Mouse (Mus musculus) myocyte (in vitro differentiated cells): ENCODE data around the gene Gins3. TPM values are rescaled to one million over a fixed set of nuclear protein-coding genes. Genes with fewer than 3 reads are reported as not detected.

Experiments used
- H3K27me3 ChIP-seq: one replicate; pipeline ENCODE4 v1.6.1; 2011; ENCODE audit not compliant: control insufficient read depth, insufficient read depth, insufficient read length
- H3K36me3 ChIP-seq: one replicate; pipeline ENCODE4 v1.6.1; 2011; ENCODE audit not compliant: control insufficient read depth, insufficient read depth
- H3K4me2 ChIP-seq: one replicate; pipeline ENCODE4 v1.6.1; 2011; ENCODE audit warnings: low read depth, control low read depth
- H3K4me3 ChIP-seq: one replicate; pipeline ENCODE4 v1.5.1; 2011; ENCODE audit warnings: mild to moderate bottlenecking, control low read depth, moderate library complexity
- H3K79me2 ChIP-seq: one replicate; pipeline ENCODE4 v1.6.1; 2011; ENCODE audit not compliant: control insufficient read depth, insufficient read depth
- H3ac ChIP-seq: one replicate; pipeline ENCODE4 v1.6.1; 2011; ENCODE audit not compliant: control insufficient read depth, insufficient read length
- CEBPB ChIP-seq: IDR thresholded peaks from 2 replicates; pipeline ENCODE4 v1.6.1; 2011; ENCODE audit warnings: mild to moderate bottlenecking, moderate library complexity; ENCODE audit not compliant: poor library complexity, insufficient read depth, severe bottlenecking
- E2F4 ChIP-seq: IDR thresholded peaks from one replicate; pipeline ENCODE4 v1.6.1; 2011; ENCODE audit warnings: mild to moderate bottlenecking, control low read depth, moderate library complexity; ENCODE audit not compliant: insufficient read depth
- MAX ChIP-seq: IDR thresholded peaks from one replicate; pipeline ENCODE4 v1.6.1; 2011; ENCODE audit warnings: low read depth, mild to moderate bottlenecking, control low read depth
- MYOD1 ChIP-seq, 3 experiments: IDR thresholded peaks; one replicate each; pipeline ENCODE4 v1.6.1; 2011; ENCODE audit warnings: control low read depth in 2 of 3, low read depth in 2 of 3, mild to moderate bottlenecking in 2 of 3, moderate library complexity in 1 of 3; ENCODE audit not compliant: insufficient read length in 2 of 3, control insufficient read depth in 1 of 3
- MYOG ChIP-seq, 3 experiments: IDR thresholded peaks; one replicate each; pipeline ENCODE4 v1.6.1; 2011; ENCODE audit warnings: control low read depth in 2 of 3, low read depth in 2 of 3, mild to moderate bottlenecking in 2 of 3; ENCODE audit not compliant: insufficient read length in 2 of 3, control insufficient read depth in 1 of 3, insufficient read depth in 1 of 3
- POLR2A ChIP-seq: IDR thresholded peaks from one replicate; pipeline ENCODE4 v1.6.1; 2011; ENCODE audit warnings: low read depth, mild to moderate bottlenecking, control low read depth, moderate library complexity; ENCODE audit not compliant: insufficient read length
- POLR2AphosphoS2 ChIP-seq: IDR thresholded peaks from one replicate; pipeline ENCODE4 v1.6.1; 2011; ENCODE audit warnings: low read depth, control low read depth; ENCODE audit not compliant: insufficient read length
- REST ChIP-seq: IDR thresholded peaks from one replicate; pipeline ENCODE4 v1.6.1; 2011; ENCODE audit warnings: mild to moderate bottlenecking, control low read depth, moderate library complexity; ENCODE audit not compliant: insufficient read depth, insufficient read length
- SRF ChIP-seq: IDR thresholded peaks from one replicate; pipeline ENCODE4 v1.6.1; 2011; ENCODE audit warnings: low read depth; ENCODE audit not compliant: control insufficient read depth, insufficient read length
- TCF12 ChIP-seq: IDR thresholded peaks from one replicate; pipeline ENCODE4 v1.6.1; 2011; ENCODE audit warnings: mild to moderate bottlenecking, control low read depth; ENCODE audit not compliant: poor library complexity, insufficient read depth, severe bottlenecking
- TCF3 ChIP-seq: IDR thresholded peaks from one replicate; pipeline ENCODE4 v1.6.1; 2011; ENCODE audit warnings: low read depth, control low read depth; ENCODE audit not compliant: insufficient read length
- USF1 ChIP-seq: IDR thresholded peaks from one replicate; pipeline ENCODE4 v1.6.1; 2011; ENCODE audit warnings: low read depth, mild to moderate bottlenecking, control low read depth, moderate library complexity
- polyA plus RNA-seq: library from polyadenylated mRNA; unstranded; fragments of >200 nt; fragmentation: generic; extraction: Trizol; gene quantifications from one replicate; pipeline ENCODE4 v1.2.1, GENCODE M21; 2012; ENCODE audit warnings: missing spikeins

The Gins3 gene
- polyA plus RNA-seq, 1 experiment: 2.0 TPM

DNA sequence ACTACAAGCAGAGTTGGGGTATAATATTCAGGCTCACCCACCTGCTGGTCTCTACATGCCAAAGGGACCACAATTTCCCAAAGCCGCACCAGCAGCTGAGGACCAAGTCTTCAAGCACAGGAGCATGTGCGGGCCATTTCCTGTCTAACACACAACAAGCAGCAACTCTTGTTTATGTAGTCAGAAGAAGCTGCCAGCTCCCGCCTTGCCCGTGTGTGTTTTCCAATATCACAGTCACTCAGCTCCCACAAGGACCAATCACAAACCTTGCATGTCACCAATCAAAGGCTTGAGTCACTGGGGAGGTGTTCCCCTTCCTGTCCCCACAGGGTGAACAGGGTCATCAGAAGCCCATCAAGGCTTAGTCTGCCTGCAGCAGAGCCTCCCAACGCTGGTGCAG, 20.1 kb downstream of the Gins3 start:
- no peak overlapping the region for H3K4me2 ChIP-seq
- TF ChIP-seq MYOD1 (IDR thresholded peaks at IDR 0.05; ENCODE audit: control insufficient read depth in 1 of 3, insufficient read length in 2 of 3, low read depth in 2 of 3) (no peak), MYOG (IDR thresholded peaks at IDR 0.05; ENCODE audit: control insufficient read depth in 1 of 3, insufficient read depth in 1 of 3, insufficient read length in 2 of 3, low read depth in 2 of 3) (no peak), E2F4 (no peak), CEBPB (no peak), POLR2A (no peak), REST (no peak), TCF3 (no peak), MAX (no peak)
- H3ac ChIP-seq: no peak overlapping the region
- no peaks in the 10 kb centered on the region for H3K36me3 ChIP-seq
- H3K4me3 ChIP-seq: no peak overlapping the region
- H3K79me2 ChIP-seq: no peaks in the 10 kb centered on the region
- no peaks in the 10 kb centered on the region for H3K27me3 ChIP-seq

DNA sequence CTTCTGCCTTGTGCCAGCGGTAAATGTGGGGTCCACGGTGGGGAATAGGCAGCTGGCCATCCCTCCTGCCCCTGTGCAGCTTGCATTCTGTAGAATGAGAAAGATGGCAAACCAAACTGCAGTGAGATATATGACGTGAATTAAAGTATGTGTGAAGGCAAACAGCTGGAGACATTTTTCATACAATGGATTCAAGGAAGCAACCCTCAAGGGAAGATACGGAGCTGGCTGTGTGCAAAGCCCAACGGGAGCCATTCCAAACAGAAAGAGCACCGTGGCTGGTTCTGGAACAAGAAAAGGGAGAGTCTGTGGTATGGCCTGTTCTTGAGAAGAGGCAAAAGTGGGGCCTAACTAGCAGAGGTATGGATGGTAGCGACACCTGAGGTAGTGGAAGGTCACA, 22.6 kb downstream of the Gins3 start:
- H3K4me3 ChIP-seq: no peak overlapping the region
- H3K27me3 ChIP-seq: no peaks in the 10 kb centered on the region
- H3ac ChIP-seq: no peak overlapping the region
- no peaks in the 10 kb centered on the region for H3K36me3 ChIP-seq
- H3K79me2 ChIP-seq: no peaks in the 10 kb centered on the region
- H3K4me2 ChIP-seq: no peak overlapping the region
- no peak for TF ChIP-seq TCF3

DNA sequence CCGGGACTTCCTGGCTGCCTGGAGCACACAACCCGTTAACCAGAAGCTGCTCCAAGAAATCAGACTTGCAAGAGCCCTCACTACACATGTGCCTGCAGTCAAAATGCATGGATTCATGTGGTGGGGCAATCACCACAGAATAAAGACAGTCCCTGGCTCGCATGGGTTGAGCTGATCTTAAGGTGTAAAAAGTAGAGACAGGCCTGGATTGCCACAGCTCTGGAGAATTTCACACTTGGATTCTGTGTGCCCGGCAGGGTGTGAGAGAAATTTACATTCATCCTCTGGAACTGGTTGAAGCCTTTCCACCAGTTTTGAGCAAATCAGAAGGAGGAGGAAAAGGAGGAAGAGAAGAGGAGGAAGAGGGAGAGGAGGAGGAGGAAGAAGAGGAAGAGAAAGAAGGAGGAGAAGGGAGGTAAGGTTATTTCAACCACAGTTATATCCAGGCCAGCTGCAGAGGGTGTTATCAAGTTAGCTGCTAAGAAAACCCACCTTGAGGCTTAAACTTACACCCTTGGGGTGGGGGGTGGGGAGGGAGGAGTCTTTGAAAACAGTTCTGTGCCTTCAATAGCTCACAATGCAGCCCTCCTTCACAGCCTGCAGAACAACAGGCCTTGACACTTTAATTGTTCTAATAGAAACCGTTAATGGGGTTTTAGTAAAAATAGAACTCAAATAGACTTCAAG, 23.2 kb downstream of the Gins3 start:
- H3K4me2 ChIP-seq: no peak overlapping the region
- no peaks in the 10 kb centered on the region for H3K36me3 ChIP-seq
- no peaks in the 10 kb centered on the region for H3K27me3 ChIP-seq
- no peaks in the 10 kb centered on the region for H3K79me2 ChIP-seq
- H3K4me3 ChIP-seq: no peak overlapping the region
- H3ac ChIP-seq: no peak overlapping the region
- TF ChIP-seq REST: no peak
- TF ChIP-seq CEBPB: no peak
- no peak for TF ChIP-seq MYOD1 (IDR thresholded peaks at IDR 0.05; ENCODE audit: control insufficient read depth in 1 of 3, insufficient read length in 2 of 3, low read depth in 2 of 3)
- no peak for TF ChIP-seq MYOG (IDR thresholded peaks at IDR 0.05; ENCODE audit: control insufficient read depth in 1 of 3, insufficient read depth in 1 of 3, insufficient read length in 2 of 3, low read depth in 2 of 3)
- no peak for TF ChIP-seq USF1
- TF ChIP-seq SRF: no peak
- TF ChIP-seq E2F4: no peak
- no peak for TF ChIP-seq MAX

DNA sequence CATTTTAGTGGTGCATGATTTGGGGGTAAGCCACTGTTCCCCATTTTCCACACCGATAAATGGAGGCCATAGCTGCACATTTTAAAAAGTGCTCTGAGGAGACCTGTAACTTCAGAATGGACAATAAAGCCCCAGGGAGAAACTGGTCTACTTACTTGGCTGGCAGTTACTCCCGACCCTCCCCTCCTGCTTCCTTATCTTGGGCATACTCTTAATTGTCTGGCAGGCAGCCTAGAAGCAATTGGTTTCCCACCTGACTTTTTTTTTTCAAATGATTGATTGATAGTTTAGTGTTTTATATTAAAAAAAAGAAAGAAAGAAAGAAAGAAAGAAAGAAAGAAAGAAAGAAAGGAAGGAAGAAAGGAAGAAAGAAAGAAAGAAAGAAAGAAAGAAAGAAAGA, 24.3 kb downstream of the Gins3 start:
- Histone ChIP-seq H3K4me3 (no peak overlapping the region), H3K36me3 (no peaks in the 10 kb centered on the region), H3K79me2 (no peaks in the 10 kb centered on the region), H3K4me2 (no peak overlapping the region), H3ac (no peak overlapping the region), H3K27me3 (no peaks in the 10 kb centered on the region)
- TF ChIP-seq MYOD1 (IDR thresholded peaks at IDR 0.05; ENCODE audit: control insufficient read depth in 1 of 3, insufficient read length in 2 of 3, low read depth in 2 of 3) (no peak), TCF3 (no peak), SRF (no peak), POLR2A (no peak), USF1 (no peak), POLR2AphosphoS2 (no peak), MAX (no peak), REST (no peak), E2F4 (no peak), CEBPB (no peak), MYOG (IDR thresholded peaks at IDR 0.05; ENCODE audit: control insufficient read depth in 1 of 3, insufficient read depth in 1 of 3, insufficient read length in 2 of 3, low read depth in 2 of 3) (no peak), TCF12 (no peak)

DNA sequence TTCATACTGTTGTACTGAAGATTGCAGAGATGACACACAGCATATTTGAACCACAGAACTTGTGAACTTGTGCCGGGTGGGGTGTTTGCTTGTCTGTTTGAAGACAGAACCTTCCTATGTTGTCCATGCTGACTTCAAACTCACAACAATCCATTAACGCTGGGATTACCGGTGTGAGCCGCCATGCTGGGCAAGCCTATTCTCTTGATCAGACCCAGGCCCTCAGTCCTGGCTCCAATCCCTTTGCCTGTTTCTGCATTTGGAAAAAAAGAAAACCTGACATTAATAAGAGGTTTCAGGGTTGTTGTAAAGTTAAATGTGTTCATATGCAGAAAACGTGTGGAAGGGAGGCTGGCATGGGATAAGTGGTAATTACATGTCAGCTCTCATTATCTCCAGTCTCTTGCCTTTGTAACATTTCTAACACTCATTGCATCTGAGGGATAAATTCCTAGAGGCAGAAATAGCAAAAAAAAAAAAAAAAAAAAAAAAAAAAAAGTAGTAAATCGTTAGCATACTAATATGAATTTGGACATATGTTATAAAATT, 27.2 kb downstream of the Gins3 start:
- no peak for TF ChIP-seq MAX
- no peak for TF ChIP-seq SRF
- no peak for TF ChIP-seq TCF3
- TF ChIP-seq TCF12: no peak
- no peak for TF ChIP-seq E2F4
- no peak for TF ChIP-seq MYOD1 (IDR thresholded peaks at IDR 0.05; ENCODE audit: control insufficient read depth in 1 of 3, insufficient read length in 2 of 3, low read depth in 2 of 3)
- no peak for TF ChIP-seq POLR2AphosphoS2
- no peak for TF ChIP-seq REST
- no peak for TF ChIP-seq POLR2A
- TF ChIP-seq CEBPB: no peak
- no peak overlapping the region for H3K4me2 ChIP-seq
- H3K4me3 ChIP-seq: no peak overlapping the region
- no peaks in the 10 kb centered on the region for H3K79me2 ChIP-seq
- no peaks in the 10 kb centered on the region for H3K27me3 ChIP-seq
- H3ac ChIP-seq: no peak overlapping the region
- no peaks in the 10 kb centered on the region for H3K36me3 ChIP-seq
